Mouse (Mus musculus): ENCODE data around the gene Il33. TPM values are rescaled to one million over a fixed set of nuclear protein-coding genes. Genes with fewer than 3 reads are reported as not detected.

Gene Il33
- polyA plus RNA-seq (2012; rRNA removed) = 0.29 and 0.97 TPM in 2 replicates

DNA sequence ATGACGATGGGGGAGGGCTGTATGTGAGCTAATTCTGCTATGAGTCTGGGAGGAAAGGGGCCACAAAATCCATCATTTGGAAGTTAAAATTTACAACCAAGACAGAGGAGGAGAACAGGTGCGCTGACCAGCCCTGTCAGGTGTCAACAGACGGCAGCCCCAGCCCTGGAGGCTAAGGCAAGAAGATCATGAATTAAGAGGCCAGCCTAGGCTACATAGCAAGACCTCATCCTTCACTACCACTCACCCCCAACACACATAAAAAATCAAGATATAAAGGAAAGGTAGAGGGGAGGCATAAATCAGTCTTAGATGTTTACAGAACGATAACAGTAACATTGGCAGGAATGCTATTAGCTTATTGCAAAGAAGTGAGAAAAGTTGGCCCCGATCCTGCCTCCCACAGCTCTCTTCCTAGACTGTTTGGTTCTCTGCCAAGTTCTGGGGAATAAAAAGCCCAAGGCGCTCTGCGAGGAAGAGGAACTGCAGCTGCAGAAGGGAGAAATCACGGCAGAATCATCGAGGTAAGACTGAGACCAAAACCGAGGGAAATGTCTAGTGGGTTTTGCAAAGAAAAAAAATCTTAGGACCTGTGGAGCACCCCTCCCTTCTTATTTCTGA, at the start of gene Il33:
Il33 (plus strand) TSS at position 477 of the 621 bp plus-strand sequence.

DNA sequence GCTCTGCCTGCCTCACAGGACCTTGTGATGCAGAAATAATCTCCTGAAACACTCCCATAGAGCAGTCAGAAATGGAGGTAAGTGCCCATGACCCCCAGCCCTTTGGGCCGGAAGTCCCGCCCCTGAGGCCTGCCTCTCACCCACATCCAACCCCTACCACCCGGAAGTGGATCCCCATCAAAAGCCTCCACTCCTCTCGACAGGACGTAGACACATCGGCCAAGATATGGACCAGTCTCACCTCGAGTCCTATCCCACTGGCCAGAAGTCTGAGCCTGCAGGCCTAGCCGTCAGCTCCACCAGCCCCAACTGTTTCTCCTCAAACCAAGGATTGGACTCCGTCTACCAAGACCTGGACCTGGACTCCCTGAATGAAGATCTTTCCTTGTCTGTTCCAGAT, 78.7 kb downstream of the Il33 start, which contains the start of gene Trpd52l3:
Trpd52l3 (plus strand) TSS at position 170 of the 400 bp plus-strand sequence.

Other genes starting within 250 kb of the Il33 start
- gene Mlana, start 227.3 kb upstream of the Il33 start, polyA plus RNA-seq (2012; rRNA removed) = 0.09 and 0.14 TPM in 2 replicates
- gene 9930021J03Rik, start 119.1 kb upstream of the Il33 start, polyA plus RNA-seq (2012; rRNA removed) = 9.9 and 24.6 TPM in 2 replicates
- gene Ranbp6, start 112.1 kb upstream of the Il33 start, polyA plus RNA-seq (2012; rRNA removed) = 15.5 and 16.6 TPM in 2 replicates
- gene Trpd52l3, start 78.7 kb downstream of the Il33 start, polyA plus RNA-seq (2012; rRNA removed) = not detected in 2 replicates
- gene Uhrf2, start 105.4 kb downstream of the Il33 start, polyA plus RNA-seq (2012; rRNA removed) = 114 and 149 TPM in 2 replicates

Measured in central nervous system, embryonic 11.5 days (tissue).